Mouse (Mus musculus): Measurements from ENCODE around the gene Slx4ip. TPM values are rescaled to one million over a fixed set of nuclear protein-coding genes. Genes with fewer than 3 reads are reported as not detected.
"Not testable (repeated sequence)": the region's sequence is repeated elsewhere in the genome, so short reads cannot be mapped to it uniquely, and the experiment has no call there.

Slx4ip gene
- total RNA-seq (2021): 1 to 10 TPM; 1.3 to 2.0 TPM

DNA sequence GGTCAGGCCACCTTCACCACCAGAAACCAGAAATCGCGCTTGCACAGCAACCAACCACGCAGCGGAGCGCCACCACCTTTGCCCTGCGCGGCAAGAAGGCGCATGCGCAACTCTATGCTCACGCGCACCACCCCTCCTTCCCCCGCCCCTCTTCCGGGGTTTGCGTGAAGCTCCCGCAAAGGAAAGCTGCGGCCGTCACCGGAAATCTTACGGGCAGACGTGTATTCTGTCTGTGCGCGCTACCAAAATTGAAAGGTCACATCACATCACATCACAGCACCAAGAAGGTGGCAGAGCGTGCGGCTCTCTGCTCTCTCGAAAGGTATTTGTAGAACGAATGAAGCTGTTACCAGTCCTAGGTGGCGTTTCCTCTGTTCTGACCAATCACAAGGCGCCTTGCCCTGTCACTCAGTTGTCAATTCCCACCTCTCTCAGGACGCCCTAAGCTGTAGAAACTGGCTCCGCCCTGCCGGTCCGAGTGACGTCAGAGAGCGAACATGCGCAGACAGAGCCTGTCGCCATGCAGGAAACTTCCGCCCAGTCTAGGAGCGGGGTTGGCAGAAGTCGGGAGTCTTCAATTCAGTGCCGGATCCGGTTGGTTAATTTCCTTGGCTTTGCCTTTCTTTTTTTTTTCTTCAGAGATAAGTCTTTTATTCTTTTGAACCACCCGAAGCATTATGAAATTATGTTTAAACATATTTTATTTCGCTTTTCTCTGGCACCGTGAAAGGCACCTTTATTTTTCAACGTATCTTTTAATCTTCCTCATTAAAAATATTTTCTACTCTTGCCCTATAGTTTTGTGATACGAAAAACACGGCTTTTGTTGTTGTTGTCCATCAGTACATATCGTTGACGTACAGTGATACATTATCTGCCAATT, at the start of gene Slx4ip, which contains the start of the genes AL731706.1 and Mkks:
Slx4ip (plus strand) TSS at position 151 of the 883 bp plus-strand sequence.
AL731706.1 (minus strand) TSS at position 322 of the 883 bp plus-strand sequence.
Mkks (minus strand) TSS at position 322 of the 883 bp plus-strand sequence.
- peak; percentile 99 to 100 for DNase-seq
- intact Hi-C loops (cut with DNase I): loop anchor here (5.0 kb wide), 1 partner anchor 226 kb away; the partner anchor contains the start of gene Jag1

DNA sequence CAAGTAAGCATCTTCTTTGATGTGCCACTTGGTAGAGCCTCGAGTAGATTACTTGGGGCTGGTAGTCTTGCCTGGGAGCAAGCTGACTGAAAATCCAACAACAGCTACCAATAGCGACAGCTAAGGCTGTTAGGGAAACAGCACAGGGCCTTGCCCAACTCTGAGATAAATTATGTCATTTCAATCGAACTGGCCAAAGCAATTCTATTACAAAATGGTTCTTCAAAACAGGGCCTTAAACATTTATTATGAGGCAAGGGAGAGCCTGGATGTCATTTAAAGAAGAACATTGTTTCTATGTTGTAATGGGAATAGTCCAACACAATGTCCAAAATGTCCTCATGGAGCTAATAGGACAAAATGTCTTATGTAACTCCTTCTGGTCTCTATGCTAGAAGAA, 40.7 kb upstream of the Slx4ip start:
- DNase-seq: no peak
- intact Hi-C loops (cut with DNase I): no loop called here

GRCm38 (mm10) chr2:136854543-136855388, 36.3 kb upstream of the Slx4ip start:
- DNase-seq: no peak
- intact Hi-C loops (cut with DNase I): no loop called here

- intact Hi-C loops (cut with DNase I): loop anchor here (5.0 kb wide), 2 partner anchors 163 to 208 kb away; no protein-coding TSS in a partner anchor
These were observed 5.4 kb upstream of the Slx4ip start, which contains the start of gene AL731706.2 for GRCm38 (mm10) chr2:136885579-136885978. Gene AL731706.2, minus strand, starts transcription at chr2:136885679.

GRCm38 (mm10) chr2:136886846-136887245, 4.2 kb upstream of the Slx4ip start:
- peak in 1 of 2 experiments; percentile 41 for DNase-seq
- intact Hi-C loops (cut with DNase I): loop anchor here (1.0 to 5.0 kb wide), 3 partner anchors 165 to 402 kb away; no protein-coding TSS in a partner anchor

More at GRCm38 (mm10) chr2:136885579-136885978, 5.4 kb upstream of the Slx4ip start, which contains the start of gene AL731706.2:
- no peak for DNase-seq

- not testable (repeated sequence) for DNase-seq
- intact Hi-C loops (cut with DNase I): loop anchor here (5.0 kb wide), 1 partner anchor 227 kb away; the partner anchor contains the start of gene Jag1
These were observed 326 bp upstream of the Slx4ip start for GRCm38 (mm10) chr2:136890716-136891067.

DNA sequence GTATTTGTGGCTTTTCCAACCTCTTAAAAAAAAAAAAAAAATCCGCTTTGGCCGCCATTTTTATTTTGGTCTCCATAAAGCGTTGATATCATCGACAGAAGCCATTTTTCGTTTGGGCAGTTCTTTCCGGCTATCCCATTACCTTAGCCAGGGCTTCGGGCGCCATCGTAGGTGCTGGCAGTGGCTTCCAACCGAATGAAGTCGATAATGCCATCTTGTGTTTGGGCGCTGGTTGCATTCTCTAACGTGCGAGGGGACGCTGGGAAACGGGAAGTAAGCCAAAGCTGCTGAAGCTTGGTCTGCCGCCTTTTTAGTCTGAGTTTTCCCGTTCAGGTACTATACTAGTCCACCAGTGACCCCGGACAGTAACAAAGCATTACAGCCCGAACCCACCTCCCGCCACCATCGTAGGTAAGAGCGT, 943 bp downstream of the Slx4ip start:
- intact Hi-C loops (cut with DNase I): loop anchor here (5.0 kb wide), 1 partner anchor 225 kb away; the partner anchor contains the start of gene Jag1
- DNase-seq: peak; percentile 93 to 94

GRCm38 (mm10) chr2:136894494-136894893, 3.5 kb downstream of the Slx4ip start:
- no peak for DNase-seq
- intact Hi-C loops (cut with DNase I): loop anchor here (5.0 kb wide), 1 partner anchor 223 kb away; the partner anchor contains the start of gene Jag1

DNA sequence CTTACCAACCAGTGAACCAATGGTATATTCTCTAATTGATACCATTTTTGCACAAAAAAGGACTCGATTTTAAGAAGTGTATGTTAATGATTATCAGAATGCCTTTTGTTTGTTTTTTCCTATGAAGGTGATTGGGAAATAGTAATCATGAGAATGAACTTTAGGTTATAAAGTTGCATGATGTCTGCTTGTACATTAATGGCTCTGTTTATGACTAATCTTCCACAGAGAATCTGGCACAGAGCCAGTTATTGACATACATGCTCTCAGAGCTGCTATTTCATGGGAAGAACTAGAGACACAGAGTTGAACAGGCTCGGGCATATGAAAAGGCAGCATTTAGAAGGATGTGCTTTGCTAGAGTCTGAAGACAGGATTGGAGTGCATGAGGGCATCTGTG, 5.1 kb downstream of the Slx4ip start:
- intact Hi-C loops (cut with DNase I): no loop called here

DNA sequence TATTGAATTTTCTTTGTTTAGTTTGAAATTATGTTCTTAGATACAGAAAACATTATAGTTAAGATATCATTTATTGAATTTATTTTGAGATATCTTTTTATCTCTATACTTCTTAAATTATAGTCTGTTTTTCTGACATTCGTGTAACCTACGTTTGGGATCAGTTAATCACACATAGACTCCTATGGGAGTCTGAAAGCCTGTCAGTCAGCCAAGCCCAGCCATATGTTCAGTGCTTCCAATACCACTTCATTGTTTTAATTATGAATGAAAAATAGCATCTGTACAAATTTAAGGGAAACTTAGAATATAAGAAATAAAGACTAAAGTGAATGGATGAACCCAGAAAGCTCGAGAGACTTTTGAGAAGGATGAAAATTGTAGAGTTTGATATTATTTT, 17.6 kb downstream of the Slx4ip start:
- intact Hi-C loops (cut with DNase I): no loop called here
- no peak for DNase-seq

More for the DNA sequence above, 5.1 kb downstream of the Slx4ip start:
- DNase-seq: no peak

DNA sequence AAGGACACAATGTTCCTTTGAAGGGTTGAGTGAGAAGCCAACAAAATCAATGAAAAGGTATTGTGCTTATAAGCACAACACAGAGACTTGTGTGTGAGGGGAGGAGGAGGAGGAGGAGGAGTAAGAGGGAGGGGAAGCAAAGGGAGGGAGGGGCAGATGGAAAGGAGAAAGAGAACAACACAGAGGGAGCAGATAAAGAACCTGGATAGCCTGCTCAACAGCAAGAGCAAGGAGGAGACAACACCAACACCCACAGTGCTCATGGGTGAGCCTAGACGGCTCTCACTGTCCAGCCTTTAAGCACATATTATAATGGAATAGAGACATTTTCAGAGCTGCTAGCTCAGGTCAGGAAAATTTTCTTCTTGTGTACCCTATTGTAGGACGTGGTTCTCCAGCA, 18.3 kb downstream of the Slx4ip start:
- intact Hi-C loops (cut with DNase I): no loop called here
- DNase-seq: no peak

- no peak for DNase-seq
- intact Hi-C loops (cut with DNase I): no loop called here
These were observed 21.0 kb downstream of the Slx4ip start for GRCm38 (mm10) chr2:136911958-136912411.

DNA sequence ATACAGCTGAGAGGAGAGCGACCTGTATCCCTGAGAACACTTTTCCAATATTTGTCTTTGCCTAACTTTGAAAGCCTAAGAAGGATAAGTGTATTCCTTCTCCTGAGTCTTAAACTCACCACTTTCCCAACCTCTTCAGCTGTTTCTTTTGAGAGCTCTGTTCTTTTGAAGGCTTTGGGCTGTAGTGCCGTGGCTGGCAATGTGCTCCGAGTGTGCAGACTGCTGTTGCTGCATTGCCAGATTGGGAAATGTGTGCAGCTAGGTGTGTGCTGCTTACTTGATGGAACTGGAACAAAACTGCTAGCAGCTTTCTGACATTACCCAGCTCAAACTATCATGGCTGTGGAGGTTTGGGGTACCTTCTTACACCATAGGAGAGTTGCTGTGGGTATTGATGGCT, 22.0 kb downstream of the Slx4ip start:
- no peak for DNase-seq
- intact Hi-C loops (cut with DNase I): no loop called here

GRCm38 (mm10) chr2:136914334-136914902, 23.4 kb downstream of the Slx4ip start:
- intact Hi-C loops (cut with DNase I): loop anchor here (1.0 to 2.0 kb wide), 3 partner anchors 202 to 1028 kb away; partner anchors contain the start of gene Jag1
- no peak for DNase-seq

- intact Hi-C loops (cut with DNase I): no loop called here
- DNase-seq: no peak
These were observed 28.4 kb downstream of the Slx4ip start for GRCm38 (mm10) chr2:136919433-136919832.

DNA sequence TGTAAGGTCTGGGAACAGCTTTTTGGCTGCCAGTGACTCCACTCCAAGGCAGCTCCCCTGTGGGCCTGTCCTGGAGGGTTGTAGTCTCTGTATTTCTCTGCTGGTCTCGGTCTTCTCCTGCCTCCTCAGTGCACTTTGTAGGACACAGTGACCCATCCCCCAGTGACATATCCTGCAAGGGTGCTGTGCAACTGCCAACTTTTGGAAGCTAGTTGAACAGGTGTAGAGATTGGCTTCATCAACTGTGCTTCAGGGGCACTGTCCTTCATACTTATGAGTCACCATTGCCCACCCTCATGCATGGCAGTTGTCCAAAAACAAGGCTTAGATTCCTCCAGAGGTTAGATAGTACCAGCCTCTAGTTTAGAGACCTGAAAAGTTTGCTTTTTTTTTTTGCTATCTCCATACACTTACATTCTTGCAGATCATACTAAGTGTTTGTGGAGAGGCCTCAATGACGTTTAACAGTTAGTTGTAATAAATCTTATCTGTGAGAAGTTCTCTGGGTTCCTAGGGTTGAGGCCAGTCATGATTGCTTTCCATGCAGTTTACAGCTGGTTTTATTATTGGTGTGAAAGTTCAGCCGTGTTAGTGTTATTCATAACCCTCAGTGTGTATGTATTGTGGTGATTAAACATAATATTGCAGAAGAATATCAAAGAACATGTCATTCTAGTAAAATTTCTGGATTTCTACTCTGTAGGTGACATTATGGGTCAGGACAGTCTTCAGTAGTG, 29.4 kb downstream of the Slx4ip start:
- no peak for DNase-seq
- intact Hi-C loops (cut with DNase I): no loop called here

GRCm38 (mm10) chr2:136921003-136921408, 30.0 kb downstream of the Slx4ip start:
- DNase-seq: peak in 1 of 2 experiments; percentile 19

DNA sequence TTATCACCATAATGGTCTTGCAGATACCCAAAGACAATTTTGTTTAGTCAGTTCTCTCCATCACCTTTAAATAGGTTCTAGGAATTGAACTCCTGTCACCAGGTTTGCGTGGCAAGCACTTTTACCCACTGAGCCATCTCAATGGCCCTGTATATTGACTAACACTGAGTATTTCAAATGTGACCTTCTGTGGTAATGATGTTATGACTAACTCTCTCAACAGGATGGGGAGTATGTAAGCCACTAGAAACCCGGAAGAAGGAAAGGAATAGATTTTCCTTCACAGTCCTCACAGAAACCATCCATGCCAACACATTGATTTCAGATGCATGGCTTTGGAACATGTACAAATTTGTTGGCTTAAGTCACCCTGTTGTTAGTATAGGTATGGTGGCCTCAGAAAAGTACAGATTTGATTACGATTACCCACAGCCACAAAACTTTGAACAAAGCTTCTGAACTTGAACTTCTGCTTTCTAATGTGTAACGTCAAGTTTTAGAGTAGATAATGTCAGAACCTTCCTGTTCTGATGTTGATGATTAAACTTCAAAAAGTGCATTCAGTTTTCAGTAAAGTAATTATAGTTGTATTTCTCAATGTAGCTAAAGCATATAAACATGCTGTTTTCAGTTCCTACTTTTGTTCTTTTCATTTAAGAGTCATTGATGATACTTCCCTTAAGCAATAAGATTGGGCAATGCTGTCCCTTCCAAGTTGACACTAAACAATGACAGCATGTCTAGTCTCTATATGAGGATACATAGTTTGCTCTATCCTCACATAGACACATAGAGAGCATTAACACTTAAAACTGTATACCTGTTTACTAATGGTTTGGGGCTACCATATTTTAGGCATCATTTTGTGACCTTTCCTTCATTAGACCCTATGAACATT, 45.6 kb downstream of the Slx4ip start:
- DNase-seq: no peak
- intact Hi-C loops (cut with DNase I): no loop called here

More at GRCm38 (mm10) chr2:136921003-136921408, 30.0 kb downstream of the Slx4ip start:
- intact Hi-C loops (cut with DNase I): no loop called here
